In the genomic region with DNA sequence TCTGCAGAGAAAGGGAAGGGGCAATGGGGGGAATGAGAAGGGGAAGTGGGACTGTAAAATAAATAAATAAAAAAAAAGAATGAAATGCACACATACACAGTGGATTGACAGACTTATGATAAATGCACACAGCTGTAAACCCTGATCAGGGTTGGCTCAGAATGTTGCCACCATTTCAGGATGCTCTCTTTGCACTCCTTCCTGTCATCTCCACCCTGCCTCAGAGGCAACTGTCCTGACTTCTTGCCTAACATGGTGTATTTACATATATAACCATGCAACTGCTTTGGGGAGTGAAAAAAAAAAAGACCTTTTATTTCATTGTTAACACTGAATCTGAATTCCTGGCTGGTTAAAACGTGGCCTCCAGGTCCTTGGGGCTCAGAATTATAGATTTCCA, we compare ENCODE assay signal across 9 mouse cellular contexts.
DNase-seq lines count a peak whose midpoint lies in the region; ATAC-seq and TF ChIP-seq lines count a peak whose summit lies in the region.
"Had no signal": no experiment of that assay in that cellular context is flagged by ENCODE, and none has a peak within 500 bp of the region (broad histone marks: within the 10 kb centered on the region; RNA-seq: fewer than 3 reads in every experiment).

No protein-coding gene starts in this region.

- H3K4me1 ChIP-seq in heart, embryonic 10.5 days, result peaks cover 10% of the 10 kb centered on the region; the same call in 1 of the 2 replicates
- H3K4me1 ChIP-seq in lung, embryonic 14.5 days (ENCODE audit: insufficient read depth), result no peaks in the 10 kb centered on the region
- H3K4me1 ChIP-seq in lung, postnatal 0 days (ENCODE audit: insufficient read depth, low read depth, low read length), result no peaks in the 10 kb centered on the region
- peaks cover 12% of the 10 kb centered on the region for H3K4me1 ChIP-seq in limb, embryonic 13.5 days
- H3K4me1 ChIP-seq in stomach, embryonic 14.5 days (ENCODE audit: control insufficient read depth, insufficient read depth, low read length), result 0 out of 2 replicates have a peak, but pooled peaks cover 5% of the 10 kb centered on the region
- H3K4me1 ChIP-seq: liver, embryonic 12.5 days had no signal

- DNase-seq in heart, embryonic 10.5 days (ENCODE audit: low spot score), result no peak
- DNase-seq in heart, adult 9 months (ENCODE audit: low spot score in 2 of 2), result no peak
- DNase-seq in lung, embryonic 14.5 days, result no peak
- no peak for DNase-seq in lung, postnatal 0 days (ENCODE audit: low spot score)
- no peak for DNase-seq in embryo, embryonic 10.5 days (ENCODE audit: low spot score)
- no peak for DNase-seq in layer of hippocampus, postnatal 14 days (ENCODE audit: low spot score in 2 of 2)

- 0 out of 2 replicates have a peak overlapping the region, but pooled peaks have one; percentile 11 for H3K27ac ChIP-seq in heart, embryonic 10.5 days
- H3K27ac ChIP-seq in lung, embryonic 14.5 days (ENCODE audit: low read depth), result no peak overlapping the region
- no peak overlapping the region for H3K27ac ChIP-seq in lung, postnatal 0 days (ENCODE audit: low read length)
- no peak overlapping the region for H3K27ac ChIP-seq in limb, embryonic 13.5 days
- no peak overlapping the region for H3K27ac ChIP-seq in stomach, embryonic 14.5 days (ENCODE audit: low read length)
- H3K27ac ChIP-seq: liver, embryonic 12.5 days had no signal

- H3K4me3 ChIP-seq in heart, embryonic 10.5 days, result no peak overlapping the region
- no peak overlapping the region for H3K4me3 ChIP-seq in lung, embryonic 14.5 days (ENCODE audit: low read depth, low read length)
- no peak overlapping the region for H3K4me3 ChIP-seq in lung, postnatal 0 days (ENCODE audit: low read depth, low read length)
- no peak overlapping the region for H3K4me3 ChIP-seq in limb, embryonic 13.5 days
- H3K4me3 ChIP-seq in stomach, embryonic 14.5 days (ENCODE audit: low read depth, low read length), result no peak overlapping the region
- H3K4me3 ChIP-seq: liver, embryonic 12.5 days had no signal

- TF ChIP-seq EP300 in lung, postnatal 0 days (IDR thresholded peaks at IDR 0.05), result no peak

- no peak overlapping the region for H3K9ac ChIP-seq in lung, embryonic 14.5 days
- no peak overlapping the region for H3K9ac ChIP-seq in lung, postnatal 0 days (replicated peaks; ENCODE audit: low read depth)
- 0 out of 2 replicates have a peak overlapping the region, but pooled peaks have one; percentile 43 for H3K9ac ChIP-seq in limb, embryonic 13.5 days
- no peak overlapping the region for H3K9ac ChIP-seq in stomach, embryonic 14.5 days (replicated peaks; ENCODE audit: low read depth, low read length)

- WGBS in heart, embryonic 10.5 days, result 29% methylated on average over 1 of the region's 1 CpGs
- WGBS in lung, embryonic 14.5 days, result 18% methylated on average over 1 of the region's 1 CpGs
- 10% methylated on average over 1 of the region's 1 CpGs for WGBS in lung, postnatal 0 days
- 13% methylated on average over 1 of the region's 1 CpGs for WGBS in limb, embryonic 13.5 days
- 12% methylated on average over 1 of the region's 1 CpGs for WGBS in stomach, embryonic 14.5 days

- no peaks in the 10 kb centered on the region for H3K36me3 ChIP-seq in heart, embryonic 10.5 days
- no peaks in the 10 kb centered on the region for H3K36me3 ChIP-seq in lung, embryonic 14.5 days (ENCODE audit: insufficient read depth)
- no peaks in the 10 kb centered on the region for H3K36me3 ChIP-seq in lung, postnatal 0 days (ENCODE audit: insufficient read depth, low read length)
- H3K36me3 ChIP-seq in limb, embryonic 13.5 days, result no peaks in the 10 kb centered on the region
- no peaks in the 10 kb centered on the region for H3K36me3 ChIP-seq in stomach, embryonic 14.5 days (ENCODE audit: control insufficient read depth, insufficient read depth, low read length)
- H3K36me3 ChIP-seq: liver, embryonic 12.5 days had no signal

- peaks cover 14% of the 10 kb centered on the region; the same call in 1 of the 2 replicates for H3K27me3 ChIP-seq in heart, embryonic 10.5 days (ENCODE audit: insufficient read depth, poor library complexity, severe bottlenecking)
- no peaks in the 10 kb centered on the region for H3K27me3 ChIP-seq in lung, embryonic 14.5 days (ENCODE audit: insufficient read depth, low read length)
- H3K27me3 ChIP-seq in lung, postnatal 0 days (replicated peaks; ENCODE audit: insufficient read depth, low read length), result no peaks in the 10 kb centered on the region
- no peaks in the 10 kb centered on the region for H3K27me3 ChIP-seq in limb, embryonic 13.5 days
- no peaks in the 10 kb centered on the region for H3K27me3 ChIP-seq in stomach, embryonic 14.5 days (ENCODE audit: control insufficient read depth, insufficient read depth, low read length)
- H3K27me3 ChIP-seq: liver, embryonic 12.5 days had no signal

- no peak; the same call in 1 of the 2 replicates for ATAC-seq in lung, embryonic 14.5 days (ENCODE audit: insufficient read depth)
- ATAC-seq in lung, postnatal 0 days, result no peak
- no peak for ATAC-seq in limb, embryonic 13.5 days (ENCODE audit: low FRiP score, low read depth)
- no peak for ATAC-seq in stomach, embryonic 14.5 days (ENCODE audit: insufficient number of reproducible peaks, insufficient read depth, low FRiP score, low read depth)
- ATAC-seq: liver, embryonic 12.5 days had no signal

- TF ChIP-seq CTCF in lung, embryonic 14.5 days (IDR thresholded peaks at IDR 0.05; ENCODE audit: low read depth), result no peak
- no peak for TF ChIP-seq CTCF in lung, postnatal 0 days (IDR thresholded peaks at IDR 0.05)

- H3K9me3 ChIP-seq in heart, embryonic 10.5 days, result no peaks in the 10 kb centered on the region
- H3K9me3 ChIP-seq in lung, embryonic 14.5 days (ENCODE audit: low read depth, low read length), result no peaks in the 10 kb centered on the region
- no peaks in the 10 kb centered on the region for H3K9me3 ChIP-seq in lung, postnatal 0 days (ENCODE audit: low read length)
- no peaks in the 10 kb centered on the region for H3K9me3 ChIP-seq in limb, embryonic 13.5 days
- H3K9me3 ChIP-seq in stomach, embryonic 14.5 days (ENCODE audit: control insufficient read depth, low read depth, low read length), result no peaks in the 10 kb centered on the region
- H3K9me3 ChIP-seq: liver, embryonic 12.5 days had no signal

- H3K4me2 ChIP-seq in lung, embryonic 14.5 days, result peak overlapping the region; percentile 52
- no peak overlapping the region for H3K4me2 ChIP-seq in lung, postnatal 0 days (replicated peaks; ENCODE audit: low read depth, low read length)
- peak overlapping the region; percentile 58; the same call in 1 of the 2 replicates for H3K4me2 ChIP-seq in limb, embryonic 13.5 days (replicated peaks)
- H3K4me2 ChIP-seq in stomach, embryonic 14.5 days (replicated peaks; ENCODE audit: low read depth, low read length), result peak overlapping the region; percentile 40; the same call in 1 of the 2 replicates
